Mouse (Mus musculus) adipose tissue, adult 10 weeks (tissue): Measurements from ENCODE around the gene Olfr666. TPM values are rescaled to one million over a fixed set of nuclear protein-coding genes. Genes with fewer than 3 reads are reported as not detected.

ENCODE experiments used
- polyA plus RNA-seq: library from polyadenylated mRNA; stranded (reverse); fragments of 350-450 nt; fragmentation: Illumina TruSeq; extraction: RNeasy Lipid Tissue Mini Kit (QIAGEN cat#74804); gene quantifications from one replicate; pipeline ENCODE4 v1.2.3, GENCODE M21; 2014; ENCODE audit warnings: low read depth, low replicate concordance

Gene Olfr666
- 0.20 TPM for polyA plus RNA-seq

GRCm38 (mm10) chr7:104895852-104896251, at the start of gene Olfr666:
Gene Olfr666, minus strand, starts transcription at chr7:104895952.

GRCm38 (mm10) chr7:104933940-104934339, 38.2 kb upstream of the Olfr666 start, which contains the start of gene Olfr669:
Gene Olfr669, plus strand, starts transcription at chr7:104934240.

GRCm38 (mm10) chr7:104927957-104928356, 32.2 kb upstream of the Olfr666 start, which contains the start of gene Olfr668:
Gene Olfr668, minus strand, starts transcription at chr7:104928057.

GRCm38 (mm10) chr7:104921382-104921781, 25.6 kb upstream of the Olfr666 start, which contains the start of gene Olfr667:
Gene Olfr667, minus strand, starts transcription at chr7:104921482.

GRCm38 (mm10) chr7:104877731-104878130, 18.0 kb downstream of the Olfr666 start, which contains the start of gene Olfr665:
Gene Olfr665, plus strand, starts transcription at chr7:104878031.

GRCm38 (mm10) chr7:104856709-104857108, 39.0 kb downstream of the Olfr666 start, which contains the start of gene Usp17la:
Gene Usp17la, plus strand, starts transcription at chr7:104857009.

GRCm38 (mm10) chr7:104842503-104842902, 53.2 kb downstream of the Olfr666 start, which contains the start of gene Usp17lb:
Gene Usp17lb, minus strand, starts transcription at chr7:104842603.

Other genes with a start within 250 kb of the Olfr666 start
- not detected for gene Olfr658, start 248.6 kb downstream of the Olfr666 start, polyA plus RNA-seq
- gene Olfr659, start 229.2 kb downstream of the Olfr666 start, polyA plus RNA-seq = not detected
- gene Olfr661, start 209.5 kb downstream of the Olfr666 start, polyA plus RNA-seq = not detected
- not detected for gene Usp17le, start 118.5 kb downstream of the Olfr666 start, polyA plus RNA-seq
- 0.22 TPM for gene Usp17lb, start 53.3 kb downstream of the Olfr666 start, polyA plus RNA-seq
- gene Usp17la, start 38.9 kb downstream of the Olfr666 start, polyA plus RNA-seq = not detected
- not detected for gene Olfr665, start 17.9 kb downstream of the Olfr666 start, polyA plus RNA-seq
- not detected for gene Olfr667, start 25.5 kb upstream of the Olfr666 start, polyA plus RNA-seq
- not detected for gene Olfr668, start 32.1 kb upstream of the Olfr666 start, polyA plus RNA-seq
- not detected for gene Olfr669, start 38.3 kb upstream of the Olfr666 start, polyA plus RNA-seq
- gene Olfr670, start 66.7 kb upstream of the Olfr666 start, polyA plus RNA-seq = not detected
- not detected for gene Olfr671, start 83.2 kb upstream of the Olfr666 start, polyA plus RNA-seq
- not detected for gene Olfr672, start 106.1 kb upstream of the Olfr666 start, polyA plus RNA-seq
- not detected for gene Olfr675, start 132.5 kb upstream of the Olfr666 start, polyA plus RNA-seq
- not detected for gene Olfr676, start 136.7 kb upstream of the Olfr666 start, polyA plus RNA-seq
- gene Olfr677, start 155.4 kb upstream of the Olfr666 start, polyA plus RNA-seq = not detected
- not detected for gene Olfr678, start 168.5 kb upstream of the Olfr666 start, polyA plus RNA-seq
- gene Olfr679, start 185.3 kb upstream of the Olfr666 start, polyA plus RNA-seq = not detected
- not detected for gene Olfr680-ps1, start 196.9 kb upstream of the Olfr666 start, polyA plus RNA-seq
- gene Olfr681, start 220.9 kb upstream of the Olfr666 start, polyA plus RNA-seq = not detected